Mouse (Mus musculus) CH12.LX (cell line): ENCODE results near the gene Larp4b. TPM values are rescaled to one million over a fixed set of nuclear protein-coding genes. Genes with fewer than 3 reads are reported as not detected.
A peak's percentile ranks its signal among the peaks of the same experiment; 100 is the strongest.

Experiments used
- DNase-seq: peaks from one replicate; pipeline ENCODE4 v3.0.0-alpha.2; 2013; ENCODE audit errors: extremely low read depth
- H3K27ac ChIP-seq: 2 replicates; pipeline ENCODE4 v1.5.1; 2012; ENCODE audit warnings: low read depth, mild to moderate bottlenecking, control low read depth, moderate library complexity; ENCODE audit not compliant: insufficient read depth
- H3K27me3 ChIP-seq: replicated peaks from 2 replicates; pipeline ENCODE3; 2012; ENCODE audit warnings: inconsistent platforms
- H3K36me3 ChIP-seq, 2 experiments: replicated peaks in 1 of 2; 2 replicates each; pipeline versions ENCODE3 to v1.6.1; 2012; ENCODE audit warnings: inconsistent platforms in 1 of 2, low read length in 1 of 2, mild to moderate bottlenecking in 1 of 2, mixed read lengths in 1 of 2, moderate library complexity in 1 of 2; ENCODE audit not compliant: control insufficient read depth in 1 of 2, insufficient read depth in 1 of 2
- H3K4me1 ChIP-seq, 2 experiments: 2 replicates each; pipeline ENCODE4 v1.6.1; 2012; ENCODE audit warnings: inconsistent platforms in 1 of 2, moderate library complexity in 1 of 2; ENCODE audit not compliant: insufficient read depth in 2 of 2, control insufficient read depth in 1 of 2
- H3K4me2 ChIP-seq: 2 replicates; pipeline ENCODE4 v1.6.1; 2012; ENCODE audit warnings: low read depth, mild to moderate bottlenecking, control low read depth; ENCODE audit not compliant: poor library complexity, insufficient read depth, severe bottlenecking
- H3K4me3 ChIP-seq, 3 experiments: fragments of 150-350 bp in 1 of 3; sonication (generic) in 1 of 3; replicated peaks in 1 of 3; 2 replicates each; pipeline versions ENCODE3 to v1.5.1; 2011 to 2012; ENCODE audit warnings: low read depth in 2 of 3, low read length in 2 of 3, mild to moderate bottlenecking in 2 of 3, moderate library complexity in 2 of 3, control low read depth in 1 of 3, improper control_type of control experiment in 1 of 3, inconsistent platforms in 1 of 3, mixed read lengths in 1 of 3; ENCODE audit not compliant: poor library complexity in 1 of 3
- H3K79me2 ChIP-seq: replicated peaks from 2 replicates; pipeline ENCODE4 v1.6.1; 2012; ENCODE audit warnings: mild to moderate bottlenecking, moderate library complexity; ENCODE audit not compliant: control insufficient read depth, poor library complexity, insufficient read depth, severe bottlenecking; ENCODE audit errors: extremely low read depth
- H3K9ac ChIP-seq: 2 replicates; pipeline ENCODE4 v1.6.1; 2012; ENCODE audit warnings: low read depth, mild to moderate bottlenecking, control low read depth, moderate library complexity; ENCODE audit not compliant: insufficient read depth
- H3K9me3 ChIP-seq: replicated peaks from 2 replicates; pipeline ENCODE3; 2012; ENCODE audit warnings: low read length, inconsistent platforms, mixed read lengths
- EP300 ChIP-seq: IDR thresholded peaks from 2 replicates; pipeline ENCODE4 v1.6.1; 2011; ENCODE audit warnings: low read length, improper control_type of control experiment
- ETS1 ChIP-seq: conservative IDR thresholded peaks from 2 replicates; pipeline ENCODE4 v1.6.1; 2012; ENCODE audit warnings: low read depth, mild to moderate bottlenecking, inconsistent platforms, low read length, improper control_type of control experiment, moderate library complexity
- JUND ChIP-seq: conservative IDR thresholded peaks from 2 replicates; pipeline ENCODE4 v1.6.1; 2011; ENCODE audit warnings: low read depth, low read length, improper control_type of control experiment
- KAT2A ChIP-seq: IDR thresholded peaks from 2 replicates; pipeline ENCODE4 v1.6.1; 2012; ENCODE audit warnings: low read length, improper control_type of control experiment, inconsistent platforms; ENCODE audit not compliant: insufficient replicate concordance
- MYC ChIP-seq: IDR thresholded peaks from 2 replicates; pipeline ENCODE4 v1.6.1; 2011; ENCODE audit warnings: low read depth, mild to moderate bottlenecking, improper control_type of control experiment, low read length
- NRF1 ChIP-seq: IDR thresholded peaks from 2 replicates; pipeline ENCODE4 v1.6.1; 2014; ENCODE audit warnings: low read depth, mild to moderate bottlenecking, inconsistent platforms, low read length, improper control_type of control experiment, moderate library complexity
- PAX5 ChIP-seq: IDR thresholded peaks from 2 replicates; pipeline ENCODE4 v1.6.1; 2012; ENCODE audit warnings: low read length, inconsistent platforms, mixed read lengths
- USF2 ChIP-seq: conservative IDR thresholded peaks from 2 replicates; pipeline ENCODE4 v1.6.1; 2011; ENCODE audit warnings: low read depth, low read length, improper control_type of control experiment
- ZKSCAN1 ChIP-seq: IDR thresholded peaks from 2 replicates; pipeline ENCODE4 v1.6.1; 2012; ENCODE audit warnings: low read depth, inconsistent platforms, low read length, improper control_type of control experiment, borderline replicate concordance
- dilution Hi-C: fragments of 300-500 bp; cut with MboI; formaldehyde crosslinking; loops from 2 replicates; pipeline ENCODE4 v1.14.3; 2020; ENCODE audit warnings: low sequenced_read_pairs; ENCODE audit not compliant: extremely low pct_unique_long_range_greater_than_20kb, extremely low pct_ligation_motif_present
- in situ Hi-C: fragments of 300-500 bp; cut with MboI; formaldehyde crosslinking; loops from 3 replicates; pipeline ENCODE4 v1.14.3; 2019; ENCODE audit warnings: low sequenced_read_pairs, low pct_ligation_motif_present, low pct_unique_long_range_greater_than_20kb, mixed read lengths
- polyA plus RNA-seq: library from polyadenylated mRNA; unstranded; fragments of >175 nt; gene quantifications from 2 replicates; pipeline ENCODE4 v1.2.1, GENCODE M21; 2012; ENCODE audit warnings: low read depth; ENCODE audit not compliant: insufficient read length
- total RNA-seq, 2 experiments: library from RNA; depleted of rRNA; stranded (reverse); fragments of 300-350 nt in 1 of 2; fragments of >200 nt in 1 of 2; gene quantifications; 2 replicates each; pipeline ENCODE4 v1.2.3; 2012 to 2014

Larp4b gene
- total and polyA plus RNA-seq, 3 experiments: 57.9 to 63.3 (median 58.3) TPM

DNA sequence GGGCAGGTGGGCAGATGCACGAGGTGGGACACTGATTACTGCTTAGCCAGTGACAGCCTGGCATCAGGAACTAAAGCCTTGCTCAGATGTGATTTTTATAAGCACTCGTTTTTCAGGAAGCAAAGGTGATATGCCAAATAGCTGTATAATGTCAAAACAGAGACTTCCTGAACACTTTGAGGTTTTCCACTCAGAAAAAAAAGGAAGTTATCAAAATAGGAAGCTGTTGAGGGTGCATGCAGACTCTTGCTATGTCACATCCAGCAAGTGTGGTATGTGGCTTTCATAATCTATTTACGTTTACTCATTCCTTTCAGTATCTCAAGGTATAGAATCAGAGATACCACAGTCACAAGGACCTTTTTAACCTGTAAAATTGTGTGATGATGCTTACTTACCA, 79.7 kb downstream of the Larp4b start:
- Histone ChIP-seq H3K4me3 (no peak overlapping the region), H3K9ac (no peak overlapping the region), H3K4me2 (no peak overlapping the region), H3K27me3 (no peaks in the 10 kb centered on the region), H3K36me3 (peaks cover 40 to 76% of the 10 kb centered on the region in 2 experiments), H3K4me1 (peaks cover 0 to 20% of the 10 kb centered on the region in 2 experiments; a peak in 2 of 4 replicates), H3K9me3 (no peaks in the 10 kb centered on the region), H3K27ac (peak overlapping the region; percentile 1; the same call in 1 of the 2 replicates), H3K79me2 (no peaks in the 10 kb centered on the region)
- dilution Hi-C loops (no loop called here), in situ Hi-C loops (no loop called here)
- no peak for DNase-seq
- TF ChIP-seq KAT2A (no peak), JUND (no peak)

- Histone ChIP-seq H3K9ac (no peak overlapping the region), H3K36me3 (peaks cover 25 to 58% of the 10 kb centered on the region in 2 experiments), H3K79me2 (no peaks in the 10 kb centered on the region), H3K4me3 (no peak overlapping the region), H3K9me3 (no peaks in the 10 kb centered on the region), H3K27me3 (no peaks in the 10 kb centered on the region)
- dilution Hi-C loops: no loop called here
- TF ChIP-seq PAX5: no peak
- no peak for TF ChIP-seq ETS1
- TF ChIP-seq NRF1: no peak
- TF ChIP-seq EP300: no peak
- TF ChIP-seq, all 38 proteins: peak for 0
- no peak overlapping the region for H3K27ac ChIP-seq
- no peak overlapping the region for H3K4me2 ChIP-seq
- in situ Hi-C loops: no loop called here
- no peak for DNase-seq
- peaks cover 6 to 34% of the 10 kb centered on the region in 2 experiments; a peak in 3 of 4 replicates for H3K4me1 ChIP-seq
Observed at GRCm38 (mm10) chr13:9175171-9175570, 81.5 kb downstream of the Larp4b start.

- dilution Hi-C loops (no loop called here), in situ Hi-C loops (no loop called here)
- Histone ChIP-seq H3K4me2 (no peak overlapping the region), H3K79me2 (no peaks in the 10 kb centered on the region), H3K27ac (no peak overlapping the region), H3K4me1 (peaks cover 13 to 43% of the 10 kb centered on the region in 2 experiments), H3K36me3 (peaks cover 10 to 35% of the 10 kb centered on the region in 2 experiments), H3K4me3 (no peak overlapping the region), H3K9ac (no peak overlapping the region), H3K27me3 (no peaks in the 10 kb centered on the region), H3K9me3 (no peaks in the 10 kb centered on the region)
- no peak for DNase-seq
- TF ChIP-seq MYC (no peak), ZKSCAN1 (no peak), USF2 (no peak)
Observed at GRCm38 (mm10) chr13:9178270-9178669, 84.6 kb downstream of the Larp4b start.
